Mouse (Mus musculus) cerebellum, adult 11 months (tissue): ENCODE results near the gene Atg4d.
A peak's percentile ranks its signal among the peaks of the same experiment; 100 is the strongest.
"Not testable (repeated sequence)": the region's sequence is repeated elsewhere in the genome, so short reads cannot be mapped to it uniquely, and the experiment has no call there.

Experiments
- DNase-seq: peaks from one replicate; pipeline ENCODE4 v3.0.0; 2022

Gene Atg4d

DNA sequence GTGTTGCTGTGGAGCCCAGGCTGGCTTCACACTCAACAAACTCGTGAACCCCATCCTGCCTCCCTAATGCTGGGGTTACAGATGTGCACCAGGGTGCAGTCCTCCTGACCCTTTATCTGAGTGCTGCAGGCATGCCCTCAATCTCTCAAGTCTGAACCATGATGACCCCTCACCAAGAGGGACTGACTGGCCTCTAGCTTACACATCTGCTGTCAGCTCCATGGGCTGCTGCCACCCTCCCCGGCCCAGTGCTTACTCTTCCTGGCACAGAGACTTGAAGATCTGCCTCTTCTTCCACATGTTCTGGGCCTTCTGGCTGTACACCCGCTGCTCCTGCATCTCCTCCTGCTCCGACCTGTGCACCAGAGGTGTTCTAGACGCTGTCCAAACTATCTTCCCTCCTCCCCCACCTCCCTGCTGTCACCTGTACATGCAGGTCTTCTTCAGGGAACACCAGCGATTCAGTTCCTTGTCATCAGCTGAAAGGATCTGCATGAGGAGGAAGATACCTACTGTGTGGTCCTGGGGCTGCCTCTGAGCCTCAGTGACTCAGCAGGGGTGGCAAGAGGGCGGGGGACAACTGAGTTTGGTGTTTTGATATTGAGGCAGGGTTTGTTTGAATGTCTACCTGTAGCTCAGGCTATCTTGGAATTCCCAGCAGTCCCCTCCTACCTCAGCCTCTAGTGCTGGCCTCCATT, 10.1 kb downstream of the Atg4d start:
- no peak for DNase-seq

GRCm38 (mm10) chr9:21275727-21276126, 10.6 kb downstream of the Atg4d start:
- DNase-seq: no peak

- no peak for DNase-seq
Observed at GRCm38 (mm10) chr9:21276307-21276706, 11.2 kb downstream of the Atg4d start.

GRCm38 (mm10) chr9:21277776-21278175, 12.7 kb downstream of the Atg4d start:
- DNase-seq: no peak

DNA sequence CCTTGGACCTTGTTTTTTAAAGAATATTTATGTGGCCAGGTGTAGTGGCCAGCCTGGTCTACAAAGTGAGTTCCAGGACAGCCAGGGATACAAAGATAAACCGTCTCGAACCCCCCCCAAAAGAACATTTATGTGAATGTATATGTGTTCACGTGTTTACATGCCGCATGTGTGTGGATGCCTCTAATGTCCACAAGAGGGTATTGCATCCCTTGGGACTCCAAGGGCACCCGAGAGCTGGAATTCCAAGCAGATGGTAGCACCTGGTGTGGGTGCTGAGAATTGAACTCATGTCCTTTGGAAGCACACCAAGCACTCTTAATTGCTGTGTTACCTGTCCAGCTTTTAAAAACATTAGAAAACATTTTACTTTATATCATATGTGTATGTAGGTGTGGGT, 18.5 kb downstream of the Atg4d start:
- no peak for DNase-seq

GRCm38 (mm10) chr9:21283994-21284393, 18.9 kb downstream of the Atg4d start:
- DNase-seq: no peak

- no peak for DNase-seq
Observed at GRCm38 (mm10) chr9:21286753-21287152, 21.7 kb downstream of the Atg4d start.

GRCm38 (mm10) chr9:21287571-21288402, 22.7 kb downstream of the Atg4d start, which contains the start of gene Kri1:
Gene Kri1, minus strand, starts transcription at chr9:21287969.
- DNase-seq: peak; percentile 97

DNA sequence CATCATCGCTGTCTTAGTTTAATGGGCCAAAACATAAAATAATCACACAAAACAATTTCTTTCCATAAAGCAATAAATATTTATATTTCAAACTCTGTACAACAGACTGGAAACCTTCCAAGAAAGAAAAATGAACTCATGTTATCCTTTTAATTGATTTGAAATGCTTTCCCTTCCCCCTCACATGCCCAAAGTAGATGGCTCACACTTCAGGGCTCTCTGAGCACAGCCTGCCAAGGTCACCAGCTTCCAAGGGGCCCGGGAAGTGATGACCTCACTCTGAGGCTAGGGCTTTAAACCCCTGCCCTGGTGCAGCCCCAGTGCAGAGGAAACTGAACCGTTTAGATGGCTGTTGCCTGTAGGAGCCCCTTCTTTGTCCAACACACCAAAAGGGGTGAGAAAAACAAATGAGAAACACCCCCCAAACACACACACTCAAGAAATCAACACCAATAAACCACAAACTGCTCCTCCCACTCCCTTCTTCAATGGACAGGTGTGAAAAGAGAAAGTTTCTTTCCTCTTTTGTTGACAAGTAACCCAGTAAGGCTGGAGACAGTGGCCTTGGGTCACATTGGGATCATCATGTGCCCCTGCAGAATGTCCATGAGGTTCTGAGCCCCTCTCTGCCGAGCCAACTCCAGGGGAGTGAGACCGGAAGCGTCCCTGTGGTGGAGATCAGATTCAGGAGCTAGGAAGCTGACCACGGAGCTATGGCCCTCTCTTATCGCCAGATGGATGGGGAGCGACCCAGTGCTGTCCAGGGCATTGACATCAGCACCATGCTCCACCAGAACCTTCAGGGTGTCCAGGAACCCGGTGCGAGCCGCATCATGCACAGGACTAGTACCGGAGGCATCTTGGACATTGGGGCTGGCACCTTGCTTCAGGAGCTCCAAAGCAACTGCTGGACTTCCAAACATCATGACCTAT, 23.6 kb downstream of the Atg4d start:
- DNase-seq: peak; percentile 39

DNA sequence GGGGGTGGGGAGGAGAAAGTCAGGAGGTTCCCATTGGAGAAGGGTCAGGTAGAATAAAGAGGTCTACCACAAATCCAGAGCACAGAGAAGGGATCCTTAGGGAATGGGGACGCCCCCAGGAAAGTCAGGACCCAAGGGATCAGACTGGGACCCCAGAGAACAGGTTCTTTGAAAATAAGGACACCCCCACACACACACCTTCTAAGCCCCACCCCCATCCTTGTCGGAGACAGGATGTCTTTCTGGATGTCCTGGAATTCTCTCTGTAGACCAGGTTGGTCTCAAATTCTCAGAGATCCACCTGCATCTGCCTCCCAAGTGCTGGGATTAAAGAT, 24.2 kb downstream of the Atg4d start:
- no peak for DNase-seq

- peak; percentile 64 for DNase-seq
Observed at GRCm38 (mm10) chr9:21290589-21290988, 25.5 kb downstream of the Atg4d start.

DNA sequence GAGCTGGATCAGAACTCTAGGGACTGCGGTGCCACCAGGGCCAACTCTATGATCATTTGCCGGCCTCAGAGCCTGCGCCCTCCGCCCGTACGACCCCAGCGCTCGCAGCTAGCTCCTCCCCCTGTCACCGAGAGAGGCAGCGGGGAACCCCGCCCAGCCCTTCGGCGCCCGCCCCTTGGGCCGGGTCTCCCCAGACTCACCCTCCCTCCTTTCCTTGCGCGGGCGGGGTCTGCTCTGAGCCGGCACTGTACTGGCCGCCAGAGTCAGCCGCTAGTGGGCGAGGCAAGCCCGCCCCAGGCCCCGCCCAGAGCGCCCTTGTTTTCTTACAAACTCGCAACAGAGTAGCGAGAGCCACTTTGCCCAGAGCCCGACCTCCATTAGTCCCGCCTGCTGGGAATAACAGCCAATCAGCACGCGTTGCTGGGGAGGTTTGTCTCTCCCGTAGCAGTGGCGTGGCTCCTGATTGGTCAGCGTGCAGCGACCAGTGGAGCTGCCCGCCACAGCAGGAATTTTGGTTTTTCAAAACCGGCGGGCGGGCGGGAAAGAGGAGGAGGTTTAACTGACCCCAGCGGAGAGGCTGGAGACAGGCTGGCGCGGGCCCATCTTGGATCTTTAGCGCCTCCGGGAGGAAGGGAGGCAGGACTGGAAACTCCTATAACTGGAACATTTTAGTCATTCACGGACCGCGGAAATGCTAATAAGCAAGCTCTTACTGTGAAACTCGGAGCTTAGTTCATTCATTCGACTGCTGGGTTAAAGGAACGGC, 26.1 kb downstream of the Atg4d start, which contains the start of gene Cdkn2d:
TSS of gene Cdkn2d (minus strand) at position 386 of the 766 bp plus-strand sequence.
- DNase-seq: peak; percentile 99

DNA sequence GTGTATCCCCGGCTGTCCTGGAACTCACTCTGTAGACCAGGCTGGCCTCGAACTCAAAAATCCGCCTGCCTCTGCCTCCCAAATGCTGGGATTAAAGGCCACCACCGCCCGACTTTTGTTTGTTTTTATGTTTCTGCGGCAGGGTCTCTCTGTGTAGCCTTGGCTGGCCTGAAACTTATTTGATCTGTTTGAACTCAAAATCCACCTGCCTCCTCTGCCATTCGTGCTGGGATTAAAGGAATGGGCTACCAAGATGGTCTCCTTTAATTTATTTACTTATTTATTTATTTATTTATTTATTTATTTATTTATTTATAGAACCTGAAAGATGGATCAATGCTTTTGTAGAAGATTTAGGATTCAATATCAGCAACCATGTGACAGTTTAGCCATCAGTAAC, 26.8 kb downstream of the Atg4d start:
- not testable (repeated sequence) for DNase-seq

DNA sequence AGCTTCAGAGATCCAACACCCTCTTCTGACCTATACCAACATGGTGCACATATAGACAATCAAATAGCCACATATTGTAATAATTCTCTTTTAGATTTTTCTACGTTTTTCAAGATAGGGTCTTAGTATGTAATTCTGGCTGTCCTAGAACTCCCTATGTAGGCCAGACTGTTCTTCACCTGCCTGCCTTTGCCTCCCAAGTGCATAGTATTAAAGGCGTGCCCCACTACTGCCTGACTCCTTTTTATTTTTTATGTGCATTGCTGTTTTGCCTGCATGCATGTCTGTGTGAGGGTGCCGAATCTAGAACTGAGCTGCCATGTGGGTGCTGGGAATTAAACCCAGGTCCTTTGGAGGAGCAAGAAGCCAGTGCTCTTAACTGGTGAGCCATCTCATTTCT, 27.2 kb downstream of the Atg4d start:
- no peak for DNase-seq

DNA sequence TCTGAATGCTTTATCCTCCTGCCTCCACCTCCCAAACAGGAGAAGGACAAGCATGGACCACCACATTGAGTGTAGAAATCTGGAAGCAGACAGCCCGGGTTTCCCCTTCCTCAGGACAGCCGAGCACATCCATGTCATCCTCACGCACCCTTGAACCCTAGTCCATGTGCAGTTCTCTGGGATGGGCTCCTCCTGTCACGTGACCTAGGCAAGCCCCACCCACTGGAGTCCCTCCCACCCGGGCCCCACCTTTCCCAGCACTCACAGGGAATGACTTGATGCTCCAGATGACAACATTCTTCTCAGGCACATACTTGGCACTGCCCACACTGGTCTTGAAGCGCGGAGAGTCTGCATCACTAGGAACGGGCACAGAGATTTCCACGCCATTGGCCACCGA, 33.9 kb downstream of the Atg4d start:
- DNase-seq: no peak

- no peak for DNase-seq
Observed at GRCm38 (mm10) chr9:21305065-21305464, 40.0 kb downstream of the Atg4d start.

DNA sequence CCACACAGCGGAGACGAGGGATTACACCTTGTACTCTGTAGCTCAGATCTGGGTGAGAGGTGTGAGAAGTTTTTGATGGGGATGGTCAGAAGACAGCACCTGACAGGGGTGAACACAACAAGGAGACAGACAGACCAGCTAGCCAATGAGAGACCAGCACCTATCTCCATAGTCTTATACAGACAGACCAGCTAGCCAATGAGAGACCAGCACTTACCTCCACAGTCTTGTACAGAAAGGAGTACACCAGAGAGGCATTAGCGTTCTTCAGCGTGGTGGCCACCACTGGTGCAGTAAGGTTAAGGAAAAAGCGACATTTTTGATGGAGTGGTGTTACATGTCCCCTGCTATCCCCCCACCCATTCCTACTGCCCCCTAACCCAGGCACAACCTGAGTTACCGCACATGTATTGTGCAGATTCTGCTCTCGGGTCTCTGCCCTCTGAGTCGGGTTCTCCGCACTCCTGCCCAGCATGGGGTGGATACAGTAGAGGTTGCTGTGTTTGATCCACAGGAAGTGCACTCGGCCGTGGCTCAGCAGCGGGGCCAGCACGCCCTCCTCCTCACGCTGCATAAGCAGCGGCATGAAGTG, 44.2 kb downstream of the Atg4d start:
- DNase-seq: no peak

- DNase-seq: no peak
Observed at GRCm38 (mm10) chr9:21311695-21312094, 46.6 kb downstream of the Atg4d start.

DNA sequence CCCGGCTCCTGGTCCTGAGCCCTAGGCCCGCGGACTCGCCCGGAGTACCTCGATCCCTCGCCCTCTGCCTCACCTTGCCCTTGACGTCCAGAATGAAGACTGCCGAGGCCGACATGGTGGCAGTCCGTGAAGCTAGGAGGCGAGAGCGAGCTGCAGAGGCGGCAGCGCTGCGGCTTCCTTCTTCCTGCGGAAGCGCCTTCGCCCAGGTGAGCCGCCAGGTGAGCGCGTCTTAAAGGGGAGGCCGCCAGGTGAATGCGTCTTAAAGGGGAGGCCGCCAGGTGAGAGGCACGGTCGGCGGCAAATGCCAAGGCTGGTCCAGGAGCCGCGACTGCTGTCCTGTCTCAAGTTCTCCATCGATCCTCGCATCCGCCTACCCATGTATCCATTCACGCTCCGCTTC, 47.0 kb downstream of the Atg4d start, which contains the start of gene Ap1m2:
TSS of gene Ap1m2 (minus strand) at position 204 of the 400 bp plus-strand sequence.
- DNase-seq: no peak

GRCm38 (mm10) chr9:21313394-21313793, 48.3 kb downstream of the Atg4d start:
- peak; percentile 86 for DNase-seq

DNA sequence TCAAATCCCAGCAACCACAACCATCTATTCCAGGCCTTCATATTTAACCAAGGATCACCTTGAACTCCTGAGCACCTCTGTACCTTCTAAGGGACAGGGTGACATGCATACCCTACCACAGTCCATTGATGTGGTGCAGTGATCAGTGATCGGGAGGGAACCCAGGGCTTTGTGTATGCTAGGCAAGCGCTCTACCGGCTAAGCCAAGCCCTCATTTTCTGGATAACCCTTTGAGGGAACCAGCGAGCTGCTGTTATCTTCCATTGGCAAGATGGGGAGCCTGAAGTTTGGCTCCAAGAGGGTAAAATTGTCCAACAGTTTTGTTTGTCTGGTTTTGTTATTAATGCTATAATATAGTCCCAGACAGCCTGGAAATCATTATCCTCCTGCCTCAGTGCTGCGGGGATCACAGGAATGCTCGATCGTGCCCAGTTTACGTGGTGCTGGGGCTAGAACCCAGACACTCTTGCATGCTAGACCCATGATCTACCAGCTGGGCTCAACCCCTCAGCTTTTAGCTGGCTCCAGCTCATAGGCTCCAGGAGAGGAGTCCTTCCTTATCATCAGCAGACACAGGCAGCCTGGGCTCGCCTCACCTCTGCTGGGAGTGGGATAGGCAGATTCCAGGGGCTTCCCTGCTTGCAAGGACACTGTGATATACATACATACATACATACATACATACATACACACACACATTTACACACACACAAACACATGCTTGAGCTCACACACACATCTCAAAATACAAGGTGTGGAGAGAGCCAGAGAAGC, 49.5 kb downstream of the Atg4d start:
- no peak for DNase-seq
